Mouse (Mus musculus) CD4-positive, CD25-positive, alpha-beta regulatory T cell, adult 4 months (primary cell): Measurements from ENCODE around the gene Scrn3. TPM values are rescaled to one million over a fixed set of nuclear protein-coding genes. Genes with fewer than 3 reads are reported as not detected.

ENCODE experiments used
- ATAC-seq: one replicate; pipeline ENCODE4 v1.8.0; 2017
- polyA plus RNA-seq, 2 experiments: library from polyadenylated mRNA; unstranded; fragments of 100-300 nt; shearing (Covaris generic); gene quantifications; one replicate each; pipeline ENCODE4 v1.2.1; 2017

The Scrn3 gene
- polyA plus RNA-seq, 2 experiments from 2014 or later: 11.4 to 11.5 TPM

GRCm38 (mm10) chr2:73386356-73387046 lies 74.1 kb downstream of the Scrn3 start, which contains the start of gene Gpr155:
Gpr155 (minus strand) TSS chr2:73386572.
- ATAC-seq: peak; percentile 87

Other genes with a start within 250 kb of the Scrn3 start
- gene Ola1, start 93.7 kb upstream of the Scrn3 start, polyA plus RNA-seq: 10 to 100 TPM; 77.4 to 77.6 TPM
- gene Sp9, start 40.7 kb upstream of the Scrn3 start, polyA plus RNA-seq: not detected
- gene Cir1, start 100 bp downstream of the Scrn3 start, polyA plus RNA-seq: 10 to 100 TPM; 18.1 to 29.4 TPM
- 10 to 100 TPM; 13.4 to 22.5 TPM for gene Gpr155, start 74.0 kb downstream of the Scrn3 start, polyA plus RNA-seq
- 10 to 100 TPM; 54.2 to 66.6 TPM for gene Wipf1, start 217.1 kb downstream of the Scrn3 start, polyA plus RNA-seq